Mouse (Mus musculus) stomach, postnatal 0 days (tissue): ENCODE measurements around the gene Ern1. TPM values are rescaled to one million over a fixed set of nuclear protein-coding genes. Genes with fewer than 3 reads are reported as not detected.

Source experiments
- ATAC-seq: fragments of 200-750 bp; cut with Nextera tagmentation; 2 replicates; pipeline ENCODE4 v1.8.0; 2017; ENCODE audit not compliant: low FRiP score, low TSS enrichment
- DNase-seq: peaks from one replicate; pipeline ENCODE4 v3.0.0-alpha.2; 2016; ENCODE audit warnings: low spot score
- H3K27ac ChIP-seq: fragments of 300-500 bp; sonication (generic); replicated peaks from 2 replicates; pipeline ENCODE4 v1.5.1; 2014; ENCODE audit warnings: mild to moderate bottlenecking, control low read depth
- H3K27me3 ChIP-seq: fragments of 300-500 bp; sonication (generic); 2 replicates; pipeline ENCODE4 v1.6.1; 2014; ENCODE audit warnings: low read length; ENCODE audit not compliant: control insufficient read depth, insufficient read depth
- H3K36me3 ChIP-seq: fragments of 300-500 bp; sonication (generic); 2 replicates; pipeline ENCODE4 v1.6.1; 2014; ENCODE audit warnings: low read length, mixed read lengths; ENCODE audit not compliant: control insufficient read depth, insufficient read depth
- H3K4me1 ChIP-seq: fragments of 300-500 bp; sonication (generic); replicated peaks from 2 replicates; pipeline ENCODE4 v1.6.1; 2014; ENCODE audit warnings: antibody characterized with exemption; ENCODE audit not compliant: control insufficient read depth, insufficient read depth
- H3K4me2 ChIP-seq: fragments of 300-500 bp; sonication (generic); replicated peaks from 2 replicates; pipeline ENCODE4 v1.6.1; 2014; ENCODE audit warnings: low read depth, mild to moderate bottlenecking, control low read depth, moderate library complexity
- H3K4me3 ChIP-seq: fragments of 300-500 bp; sonication (generic); 2 replicates; pipeline ENCODE4 v1.5.1; 2014; ENCODE audit warnings: low read depth, low read length, control low read depth
- H3K9ac ChIP-seq: fragments of 300-500 bp; sonication (generic); 2 replicates; pipeline ENCODE4 v1.6.1; 2014; ENCODE audit warnings: mild to moderate bottlenecking, low read length, control low read depth, mixed read lengths
- H3K9me3 ChIP-seq: fragments of 300-500 bp; sonication (generic); 2 replicates; pipeline ENCODE4 v1.6.1; 2016; ENCODE audit warnings: low read length; ENCODE audit not compliant: control insufficient read depth
- CTCF ChIP-seq: IDR thresholded peaks from 2 replicates; pipeline ENCODE4 v1.5.1; 2016; ENCODE audit warnings: antibody characterized with exemption, low read depth, mild to moderate bottlenecking, moderate library complexity
- EP300 ChIP-seq: optimal IDR thresholded peaks from 2 replicates; pipeline ENCODE3; 2016; ENCODE audit warnings: antibody characterized with exemption
- WGBS: fragments of 180-500 bp; shearing (Covaris S2); extraction: QIAGEN DNeasy Blood & Tissue Kit; methylation state at CpG from one replicate; pipeline ENCODE4 v1.1.7; 2014; 5-methylcytosine and 5-hydroxymethylcytosine counted together
- polyA plus RNA-seq: library from polyadenylated mRNA; unstranded; fragments of >200 nt; fragmentation: Nextera tagmentation; extraction: Ambion mirVana; gene quantifications from 2 replicates; pipeline ENCODE4 v1.2.1, GENCODE M21; 2015

Gene Ern1
- polyA plus RNA-seq, 1 experiment from 2014 or later: 3.7 TPM

- Histone ChIP-seq H3K9ac (no peak overlapping the region), H3K36me3 (no peaks in the 10 kb centered on the region), H3K27me3 (no peaks in the 10 kb centered on the region), H3K4me3 (no peak overlapping the region), H3K27ac (peak overlapping the region; percentile 49; the same call in 1 of the 2 replicates), H3K4me1 (no peaks in the 10 kb centered on the region), H3K9me3 (no peaks in the 10 kb centered on the region), H3K4me2 (no peak overlapping the region)
- WGBS: 52% methylated on average over 3 of the region's 3 CpGs
- DNase-seq (no peak), ATAC-seq (no peak)
- TF ChIP-seq EP300: no peak
- TF ChIP-seq CTCF: no peak
Measured at GRCm38 (mm10) chr11:106439355-106439754, 48.3 kb downstream of the Ern1 start.

GRCm38 (mm10) chr11:106438524-106439177 lies 49.0 kb downstream of the Ern1 start:
- TF ChIP-seq CTCF (no peak), EP300 (no peak)
- Histone ChIP-seq H3K4me2 (no peak overlapping the region), H3K9ac (no peak overlapping the region), H3K36me3 (no peaks in the 10 kb centered on the region), H3K27ac (peak overlapping the region; percentile 49; the same call in 1 of the 2 replicates), H3K9me3 (no peaks in the 10 kb centered on the region), H3K27me3 (no peaks in the 10 kb centered on the region), H3K4me3 (no peak overlapping the region), H3K4me1 (no peaks in the 10 kb centered on the region)
- no peak for DNase-seq
- ATAC-seq: peak; percentile 55
- 41% methylated on average over 4 of the region's 4 CpGs for WGBS

DNA sequence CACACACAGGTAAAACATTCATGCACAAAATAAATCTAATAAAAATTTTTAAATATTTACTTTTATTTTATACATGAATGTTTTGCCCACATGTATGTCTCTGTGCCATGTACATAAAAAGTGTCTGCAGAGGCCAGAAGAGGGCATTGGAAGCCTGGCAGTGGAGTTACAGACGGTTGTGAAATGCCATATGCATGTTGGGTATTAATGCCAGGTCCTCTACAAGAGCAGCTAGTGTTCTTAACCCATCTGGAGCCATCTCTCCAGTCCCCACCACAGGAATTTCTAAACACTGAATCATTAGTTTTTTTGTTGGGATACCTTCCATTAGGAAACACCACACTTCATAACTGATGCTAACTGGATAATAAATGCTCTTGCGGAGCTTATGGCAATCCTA lies 50.1 kb downstream of the Ern1 start:
- TF ChIP-seq EP300: no peak
- TF ChIP-seq CTCF: peak; percentile 50
- Histone ChIP-seq H3K4me1 (no peaks in the 10 kb centered on the region), H3K36me3 (0 out of 2 replicates have a peak, but pooled peaks cover 3% of the 10 kb centered on the region), H3K9ac (no peak overlapping the region), H3K4me2 (no peak overlapping the region), H3K9me3 (no peaks in the 10 kb centered on the region), H3K4me3 (no peak overlapping the region), H3K27me3 (no peaks in the 10 kb centered on the region), H3K27ac (no peak overlapping the region)
- ATAC-seq (no peak), DNase-seq (no peak)
- WGBS: 71% methylated on average over 2 of the region's 2 CpGs

DNA sequence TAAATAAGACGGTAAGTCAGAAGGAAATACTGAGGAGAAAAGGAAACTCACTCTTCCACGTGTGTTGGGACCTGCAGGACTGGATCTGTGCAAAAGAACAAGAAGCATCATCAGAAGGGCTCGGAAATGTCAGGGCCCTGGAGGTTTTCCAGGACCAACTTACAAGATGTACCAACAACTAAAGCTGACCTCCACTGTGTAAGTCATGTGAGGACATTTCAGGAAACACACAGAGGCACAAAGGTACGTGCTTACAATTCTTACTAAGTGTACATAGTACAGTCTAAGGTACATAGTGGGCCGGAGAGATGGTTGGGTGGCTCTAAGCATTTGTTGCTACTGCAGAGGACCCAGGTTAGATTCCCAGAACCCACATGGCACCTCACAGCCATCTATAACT lies 50.6 kb downstream of the Ern1 start:
- Histone ChIP-seq H3K9me3 (no peaks in the 10 kb centered on the region), H3K27me3 (no peaks in the 10 kb centered on the region), H3K4me2 (no peak overlapping the region), H3K4me3 (no peak overlapping the region), H3K4me1 (no peaks in the 10 kb centered on the region), H3K9ac (no peak overlapping the region), H3K36me3 (0 out of 2 replicates have a peak, but pooled peaks cover 3% of the 10 kb centered on the region), H3K27ac (no peak overlapping the region)
- ATAC-seq (peak; percentile 56; the same call in 1 of the 2 replicates), DNase-seq (no peak)
- TF ChIP-seq EP300: no peak
- no peak for TF ChIP-seq CTCF
- WGBS: 65% methylated on average over 5 of the region's 5 CpGs

GRCm38 (mm10) chr11:106430392-106430791 lies 57.3 kb downstream of the Ern1 start:
- DNase-seq (no peak), ATAC-seq (no peak)
- no peak overlapping the region for H3K27ac ChIP-seq
- H3K4me2 ChIP-seq: no peak overlapping the region
- no peak overlapping the region for H3K4me3 ChIP-seq
- H3K36me3 ChIP-seq: 0 out of 2 replicates have a peak, but pooled peaks cover 3% of the 10 kb centered on the region
- TF ChIP-seq EP300 (no peak), CTCF (no peak)
- no peaks in the 10 kb centered on the region for H3K9me3 ChIP-seq
- no peaks in the 10 kb centered on the region for H3K4me1 ChIP-seq
- 80% methylated on average over 5 of the region's 5 CpGs for WGBS
- no peaks in the 10 kb centered on the region for H3K27me3 ChIP-seq
- H3K9ac ChIP-seq: no peak overlapping the region

- Histone ChIP-seq H3K36me3 (0 out of 2 replicates have a peak, but pooled peaks cover 3% of the 10 kb centered on the region), H3K4me3 (no peak overlapping the region), H3K27ac (no peak overlapping the region), H3K9me3 (no peaks in the 10 kb centered on the region), H3K27me3 (no peaks in the 10 kb centered on the region), H3K4me2 (no peak overlapping the region), H3K9ac (no peak overlapping the region), H3K4me1 (no peaks in the 10 kb centered on the region)
- no peak for TF ChIP-seq EP300
- no peak for TF ChIP-seq CTCF
- DNase-seq (no peak), ATAC-seq (no peak)
- WGBS: 80% methylated on average over 4 of the region's 4 CpGs
Measured at GRCm38 (mm10) chr11:106429689-106430088, 58.0 kb downstream of the Ern1 start.
